Mouse (Mus musculus) ES-Bruce4 (cell line): ENCODE results near the gene Mrpl49. TPM values are rescaled to one million over a fixed set of nuclear protein-coding genes. Genes with fewer than 3 reads are reported as not detected.

ENCODE experiments used
- H3K27ac ChIP-seq: 2 replicates; pipeline ENCODE4 v1.5.1; 2012; ENCODE audit warnings: low read length, inconsistent platforms; ENCODE audit not compliant: insufficient read depth
- H3K27me3 ChIP-seq: 2 replicates; pipeline ENCODE4 v1.6.1; 2012; ENCODE audit warnings: mild to moderate bottlenecking, low read length, inconsistent platforms; ENCODE audit not compliant: control insufficient read depth, poor library complexity, insufficient read depth, severe bottlenecking
- H3K36me3 ChIP-seq: 2 replicates; pipeline ENCODE4 v1.6.1; 2012; ENCODE audit warnings: inconsistent platforms, mild to moderate bottlenecking, low read length, moderate library complexity; ENCODE audit not compliant: control insufficient read depth, poor library complexity, insufficient read depth, severe bottlenecking
- H3K4me1 ChIP-seq: one replicate; pipeline ENCODE4 v1.8.1; 2011; ENCODE audit warnings: low read length; ENCODE audit not compliant: control insufficient read depth, insufficient read depth
- H3K4me3 ChIP-seq: 2 replicates; pipeline ENCODE4 v1.5.1; 2011; ENCODE audit warnings: low read depth, mild to moderate bottlenecking, low read length
- H3K9ac ChIP-seq: 2 replicates; pipeline ENCODE4 v1.6.1; 2012; ENCODE audit warnings: low read depth, mild to moderate bottlenecking, inconsistent platforms; ENCODE audit not compliant: poor library complexity, severe bottlenecking
- H3K9me3 ChIP-seq: replicated peaks from 2 replicates; pipeline ENCODE4 v1.6.1; 2012; ENCODE audit warnings: mild to moderate bottlenecking, low read length, inconsistent platforms; ENCODE audit not compliant: control insufficient read depth, poor library complexity, insufficient read depth, severe bottlenecking
- CTCF ChIP-seq: IDR thresholded peaks from one replicate; pipeline ENCODE4 v1.8.1; 2011; ENCODE audit warnings: low read depth, low read length
- EP300 ChIP-seq: IDR thresholded peaks from 2 replicates; pipeline ENCODE4 v1.6.1; 2011; ENCODE audit warnings: low read depth, low read length; ENCODE audit not compliant: insufficient read depth
- POLR2A ChIP-seq: IDR thresholded peaks from one replicate; pipeline ENCODE4 v1.8.1; 2011; ENCODE audit warnings: low read length; ENCODE audit not compliant: insufficient read depth
- polyA plus RNA-seq: library from polyadenylated mRNA; stranded (reverse); fragments of >200 nt; gene quantifications from 2 replicates; pipeline ENCODE4 v1.2.4, GENCODE M21; 2011; ENCODE audit warnings: low read depth; ENCODE audit not compliant: missing spikeins, insufficient read depth, insufficient read length

The Mrpl49 gene
- polyA plus RNA-seq, 1 experiment = 44.9 TPM

GRCm38 (mm10) chr19:6094119-6094518 lies 36.5 kb upstream of the Mrpl49 start, which contains the start of gene AC131692.1:
TSS of gene AC131692.1 (plus strand) at chr19:6094419.
- H3K9me3 ChIP-seq = no peaks in the 10 kb centered on the region
- no peak within 1 kb of the TSS for H3K9ac ChIP-seq
- H3K4me3 ChIP-seq = no peak within 1 kb of the TSS
- H3K36me3 ChIP-seq = peaks cover 59% of the 10 kb centered on the region
- TF ChIP-seq CTCF (no peak), EP300 (no peak), POLR2A (no peak)
- no peaks in the 10 kb centered on the region for H3K4me1 ChIP-seq
- H3K27ac ChIP-seq = no peak within 1 kb of the TSS
- no peaks in the 10 kb centered on the region for H3K27me3 ChIP-seq

- H3K4me3 ChIP-seq = no peak overlapping the region
- no peak overlapping the region for H3K27ac ChIP-seq
- peaks cover 52% of the 10 kb centered on the region for H3K36me3 ChIP-seq
Observed at GRCm38 (mm10) chr19:6088841-6089240, 31.3 kb upstream of the Mrpl49 start.

GRCm38 (mm10) chr19:6085417-6085879 lies 27.9 kb upstream of the Mrpl49 start:
- H3K27me3 ChIP-seq = no peaks in the 10 kb centered on the region
- peak overlapping the region; percentile 99 for H3K4me3 ChIP-seq
- H3K4me1 ChIP-seq = peaks cover 2% of the 10 kb centered on the region
- TF ChIP-seq CTCF = no peak
- peak; percentile 43 for TF ChIP-seq POLR2A
- TF ChIP-seq EP300 = peak; percentile 56
- H3K9me3 ChIP-seq = no peaks in the 10 kb centered on the region
- H3K27ac ChIP-seq = peak overlapping the region; percentile 94
- peak overlapping the region; percentile 89 for H3K9ac ChIP-seq
- H3K36me3 ChIP-seq = peaks cover 31% of the 10 kb centered on the region

More at GRCm38 (mm10) chr19:6088841-6089240, 31.3 kb upstream of the Mrpl49 start:
- Histone ChIP-seq H3K9ac (no peak overlapping the region), H3K4me1 (peaks cover under 1% of the 10 kb centered on the region), H3K9me3 (no peaks in the 10 kb centered on the region), H3K27me3 (no peaks in the 10 kb centered on the region)
- no peak for TF ChIP-seq EP300
- no peak for TF ChIP-seq POLR2A
- TF ChIP-seq CTCF = no peak

GRCm38 (mm10) chr19:6084478-6085248 lies 27.1 kb upstream of the Mrpl49 start, which contains the start of the genes Zfpl1 and Cdca5:
TSS of gene Zfpl1 (minus strand) at chr19:6084956.
TSS of gene Cdca5 (plus strand) at chr19:6084983.
- Histone ChIP-seq H3K9ac (peak within 1 kb of the TSS; percentile 89), H3K4me3 (peak within 1 kb of the TSS; percentile 99), H3K36me3 (peaks cover 23% of the 10 kb centered on the region), H3K9me3 (no peaks in the 10 kb centered on the region), H3K27me3 (no peaks in the 10 kb centered on the region), H3K4me1 (peaks cover 2% of the 10 kb centered on the region), H3K27ac (peak within 1 kb of the TSS; percentile 94)
- TF ChIP-seq EP300 (peak; percentile 82; the same call in 1 of the 2 replicates), CTCF (no peak), POLR2A (peak; percentile 46)

- H3K4me1 ChIP-seq = peaks cover 2% of the 10 kb centered on the region
- no peaks in the 10 kb centered on the region for H3K9me3 ChIP-seq
- H3K4me3 ChIP-seq = no peak within 1 kb of the TSS
- no peak within 1 kb of the TSS for H3K9ac ChIP-seq
- no peaks in the 10 kb centered on the region for H3K27me3 ChIP-seq
- peaks cover 11% of the 10 kb centered on the region for H3K36me3 ChIP-seq
- no peak for TF ChIP-seq EP300
- no peak for TF ChIP-seq POLR2A
- no peak for TF ChIP-seq CTCF
- H3K27ac ChIP-seq = no peak within 1 kb of the TSS
Observed at GRCm38 (mm10) chr19:6082156-6082555, 24.6 kb upstream of the Mrpl49 start, which contains the start of gene Gm28374. TSS of gene Gm28374 (minus strand) at chr19:6082256.

- no peak within 1 kb of the TSS for H3K27ac ChIP-seq
- no peaks in the 10 kb centered on the region for H3K9me3 ChIP-seq
- H3K9ac ChIP-seq = no peak within 1 kb of the TSS
- H3K4me1 ChIP-seq = peaks cover 2% of the 10 kb centered on the region
- TF ChIP-seq EP300 = no peak
- no peak for TF ChIP-seq POLR2A
- TF ChIP-seq CTCF = no peak
- H3K36me3 ChIP-seq = no peaks in the 10 kb centered on the region
- no peak within 1 kb of the TSS for H3K4me3 ChIP-seq
- H3K27me3 ChIP-seq = no peaks in the 10 kb centered on the region
Observed at GRCm38 (mm10) chr19:6079983-6080480, 22.4 kb upstream of the Mrpl49 start, which contains the start of gene Tmem262. TSS of gene Tmem262 (plus strand) at chr19:6080033.
